Mouse (Mus musculus): ENCODE results near the gene Agk. TPM values are rescaled to one million over a fixed set of nuclear protein-coding genes. Genes with fewer than 3 reads are reported as not detected.

Gene Agk
- polyA plus RNA-seq (2015; fragmentation: Nextera tagmentation; extraction: Ambion mirVana) = 59.8 and 60.4 TPM in 2 replicates

GRCm38 (mm10) chr6:40324897-40325841 lies at the start of gene Agk:
Gene Agk, plus strand, starts transcription at chr6:40325172.
- peak within 1 kb of the TSS; percentile 67 for H3K4me2 ChIP-seq
- ATAC-seq (ENCODE audit: low FRiP score) = peak; percentile 94
- H3K36me3 ChIP-seq = peaks cover 8% of the 10 kb centered on the region
- 2% methylated on average over 52 of the region's 52 CpGs for WGBS
- peak within 1 kb of the TSS; percentile 78 for H3K9ac ChIP-seq (replicated peaks)
- peak within 1 kb of the TSS; percentile 86 for H3K4me3 ChIP-seq (replicated peaks)
- H3K9me3 ChIP-seq (replicated peaks) = no peaks in the 10 kb centered on the region
- H3K4me1 ChIP-seq = peaks cover 13% of the 10 kb centered on the region
- H3K27ac ChIP-seq (replicated peaks) = peak within 1 kb of the TSS; percentile 91
- H3K27me3 ChIP-seq (replicated peaks) = no peaks in the 10 kb centered on the region

- no peak for ATAC-seq (ENCODE audit: low FRiP score)
- no peaks in the 10 kb centered on the region for H3K27me3 ChIP-seq (replicated peaks)
Observed at GRCm38 (mm10) chr6:40300707-40301106, 24.3 kb upstream of the Agk start.

GRCm38 (mm10) chr6:40303379-40303778 lies 21.6 kb upstream of the Agk start:
- H3K4me3 ChIP-seq (replicated peaks) = no peak overlapping the region
- no peaks in the 10 kb centered on the region for H3K27me3 ChIP-seq (replicated peaks)
- H3K27ac ChIP-seq (replicated peaks) = no peak overlapping the region
- ATAC-seq (ENCODE audit: low FRiP score) = peak; percentile 76
- H3K4me2 ChIP-seq = no peak overlapping the region
- H3K4me1 ChIP-seq = 0 out of 2 replicates have a peak, but pooled peaks cover 3% of the 10 kb centered on the region
- H3K9ac ChIP-seq (replicated peaks) = no peak overlapping the region
- no peaks in the 10 kb centered on the region for H3K36me3 ChIP-seq
- 16% methylated on average over 6 of the region's 6 CpGs for WGBS
- no peaks in the 10 kb centered on the region for H3K9me3 ChIP-seq (replicated peaks)

More at GRCm38 (mm10) chr6:40300707-40301106, 24.3 kb upstream of the Agk start:
- Histone ChIP-seq H3K9ac (replicated peaks) (no peak overlapping the region), H3K4me1 (0 out of 2 replicates have a peak, but pooled peaks cover 3% of the 10 kb centered on the region), H3K4me2 (no peak overlapping the region), H3K27ac (replicated peaks) (no peak overlapping the region), H3K9me3 (replicated peaks) (no peaks in the 10 kb centered on the region), H3K4me3 (replicated peaks) (no peak overlapping the region), H3K36me3 (no peaks in the 10 kb centered on the region)
- 81% methylated on average over 5 of the region's 5 CpGs for WGBS

- no peak overlapping the region for H3K4me3 ChIP-seq (replicated peaks)
- no peaks in the 10 kb centered on the region for H3K9me3 ChIP-seq (replicated peaks)
- H3K36me3 ChIP-seq = no peaks in the 10 kb centered on the region
- no peaks in the 10 kb centered on the region for H3K4me1 ChIP-seq
- ATAC-seq (ENCODE audit: low FRiP score) = no peak
- H3K27ac ChIP-seq (replicated peaks) = no peak overlapping the region
- no peak overlapping the region for H3K4me2 ChIP-seq
- no peaks in the 10 kb centered on the region for H3K27me3 ChIP-seq (replicated peaks)
- no peak overlapping the region for H3K9ac ChIP-seq (replicated peaks)
Observed at GRCm38 (mm10) chr6:40304972-40305371, 20.0 kb upstream of the Agk start.

- Histone ChIP-seq H3K36me3 (peaks cover 8% of the 10 kb centered on the region), H3K4me2 (peak overlapping the region; percentile 67), H3K27me3 (replicated peaks) (no peaks in the 10 kb centered on the region), H3K4me3 (replicated peaks) (peak overlapping the region; percentile 86), H3K9ac (replicated peaks) (no peak overlapping the region), H3K4me1 (peaks cover 13% of the 10 kb centered on the region), H3K27ac (replicated peaks) (no peak overlapping the region), H3K9me3 (replicated peaks) (no peaks in the 10 kb centered on the region)
- 91% methylated on average over 8 of the region's 8 CpGs for WGBS
- ATAC-seq (ENCODE audit: low FRiP score) = no peak
Observed at GRCm38 (mm10) chr6:40326341-40326740, 1.4 kb downstream of the Agk start.

GRCm38 (mm10) chr6:40333497-40333896 lies 8.5 kb downstream of the Agk start:
- H3K36me3 ChIP-seq = peaks cover 28% of the 10 kb centered on the region
- H3K27me3 ChIP-seq (replicated peaks) = no peaks in the 10 kb centered on the region
- H3K9me3 ChIP-seq (replicated peaks) = no peaks in the 10 kb centered on the region
- H3K4me2 ChIP-seq = no peak overlapping the region
- no peak overlapping the region for H3K9ac ChIP-seq (replicated peaks)
- H3K4me1 ChIP-seq = no peaks in the 10 kb centered on the region
- no peak for ATAC-seq (ENCODE audit: low FRiP score)
- 76% methylated on average over 2 of the region's 2 CpGs for WGBS
- no peak overlapping the region for H3K4me3 ChIP-seq (replicated peaks)
- no peak overlapping the region for H3K27ac ChIP-seq (replicated peaks)

GRCm38 (mm10) chr6:40336735-40337731 lies 12.1 kb downstream of the Agk start:
- H3K4me3 ChIP-seq (replicated peaks) = no peak overlapping the region
- peaks cover 25% of the 10 kb centered on the region for H3K36me3 ChIP-seq
- WGBS = 93% methylated on average over 6 of the region's 6 CpGs
- no peak overlapping the region for H3K9ac ChIP-seq (replicated peaks)
- no peak overlapping the region for H3K27ac ChIP-seq (replicated peaks)
- H3K27me3 ChIP-seq (replicated peaks) = no peaks in the 10 kb centered on the region
- no peaks in the 10 kb centered on the region for H3K4me1 ChIP-seq
- ATAC-seq (ENCODE audit: low FRiP score) = no peak
- H3K4me2 ChIP-seq = no peak overlapping the region
- no peaks in the 10 kb centered on the region for H3K9me3 ChIP-seq (replicated peaks)

GRCm38 (mm10) chr6:40346959-40347771 lies 22.2 kb downstream of the Agk start:
- no peak overlapping the region for H3K9ac ChIP-seq (replicated peaks)
- no peak overlapping the region for H3K4me3 ChIP-seq (replicated peaks)
- H3K4me1 ChIP-seq = peaks cover 4% of the 10 kb centered on the region; the same call in 1 of the 2 replicates
- H3K9me3 ChIP-seq (replicated peaks) = no peaks in the 10 kb centered on the region
- no peak overlapping the region for H3K27ac ChIP-seq (replicated peaks)
- WGBS = 72% methylated on average over 10 of the region's 10 CpGs
- peaks cover 3% of the 10 kb centered on the region; the same call in 1 of the 2 replicates for H3K36me3 ChIP-seq
- no peak overlapping the region for H3K4me2 ChIP-seq
- ATAC-seq (ENCODE audit: low FRiP score) = 0 out of 2 replicates have a peak, but pooled peaks have one; percentile 59
- H3K27me3 ChIP-seq (replicated peaks) = no peaks in the 10 kb centered on the region

GRCm38 (mm10) chr6:40347772-40348111 lies 22.8 kb downstream of the Agk start:
- H3K4me1 ChIP-seq = peaks cover 4% of the 10 kb centered on the region; the same call in 1 of the 2 replicates
- 63% methylated on average over 1 of the region's 1 CpGs for WGBS

GRCm38 (mm10) chr6:40350041-40350440 lies 25.1 kb downstream of the Agk start:
- peaks cover 4% of the 10 kb centered on the region; the same call in 1 of the 2 replicates for H3K4me1 ChIP-seq
- no peak for ATAC-seq (ENCODE audit: low FRiP score)
- H3K9ac ChIP-seq (replicated peaks) = no peak overlapping the region
- H3K4me2 ChIP-seq = no peak overlapping the region
- no peak overlapping the region for H3K4me3 ChIP-seq (replicated peaks)
- peaks cover 15% of the 10 kb centered on the region for H3K36me3 ChIP-seq
- H3K27me3 ChIP-seq (replicated peaks) = no peaks in the 10 kb centered on the region
- no peaks in the 10 kb centered on the region for H3K9me3 ChIP-seq (replicated peaks)
- no peak overlapping the region for H3K27ac ChIP-seq (replicated peaks)

More at GRCm38 (mm10) chr6:40347772-40348111, 22.8 kb downstream of the Agk start:
- Histone ChIP-seq H3K27me3 (replicated peaks) (no peaks in the 10 kb centered on the region), H3K4me2 (no peak overlapping the region), H3K9me3 (replicated peaks) (no peaks in the 10 kb centered on the region), H3K27ac (replicated peaks) (no peak overlapping the region), H3K4me3 (replicated peaks) (no peak overlapping the region), H3K36me3 (peaks cover 8% of the 10 kb centered on the region), H3K9ac (replicated peaks) (no peak overlapping the region)
- ATAC-seq (ENCODE audit: low FRiP score) = no peak

- Histone ChIP-seq H3K36me3 (peaks cover 15% of the 10 kb centered on the region), H3K27me3 (replicated peaks) (no peaks in the 10 kb centered on the region), H3K4me1 (peaks cover 4% of the 10 kb centered on the region; the same call in 1 of the 2 replicates), H3K9me3 (replicated peaks) (no peaks in the 10 kb centered on the region), H3K4me2 (no peak overlapping the region), H3K27ac (replicated peaks) (no peak overlapping the region), H3K4me3 (replicated peaks) (no peak overlapping the region), H3K9ac (replicated peaks) (no peak overlapping the region)
- no peak for ATAC-seq (ENCODE audit: low FRiP score)
Observed at GRCm38 (mm10) chr6:40350856-40351255, 25.9 kb downstream of the Agk start.
